Mouse (Mus musculus): ENCODE measurements around the gene Cd40lg.

- no peak for TF ChIP-seq CTCF (IDR thresholded peaks at IDR 0.05; ENCODE audit: low read depth)
- TF ChIP-seq EP300 (optimal IDR thresholded peaks at IDR 0.05): no peak
Measured at GRCm38 (mm10) chrX:57233596-57233995, 21.7 kb downstream of the Cd40lg start.
